Mouse (Mus musculus): ENCODE results near the gene Kcnma1.

GRCm38 (mm10) chr14:23539621-23540020 lies 474.7 kb downstream of the Kcnma1 start:
- TF ChIP-seq ZC3H11A (IDR thresholded peaks at IDR 0.05; ENCODE audit: borderline replicate concordance, low read depth, low read length): no peak
- no peak for TF ChIP-seq HCFC1 (IDR thresholded peaks at IDR 0.05; ENCODE audit: borderline replicate concordance, insufficient read depth, low read length)
- no peak for TF ChIP-seq CHD2 (IDR thresholded peaks at IDR 0.05; ENCODE audit: low read depth, low read length)
- TF ChIP-seq MAFK (IDR thresholded peaks at IDR 0.05; ENCODE audit: insufficient read depth, low read depth, low read length): no peak

Data from ES-E14 (cell line).